Mouse (Mus musculus) megakaryocyte, embryonic 14.5 days (primary cell): ENCODE measurements around the gene Crnn.

Experiments used
- FLI1 ChIP-seq: IDR thresholded peaks from 2 replicates; pipeline ENCODE4 v1.6.1; 2012; ENCODE audit warnings: low read length, inconsistent platforms, mixed read lengths
- GATA1 ChIP-seq: IDR thresholded peaks from 3 replicates; pipeline ENCODE4 v1.6.1; 2012; ENCODE audit warnings: mixed read lengths, low read length, inconsistent platforms, borderline replicate concordance

- no peak for TF ChIP-seq GATA1
- TF ChIP-seq FLI1: no peak
Observed at GRCm38 (mm10) chr3:93180856-93181255, 36.3 kb downstream of the Crnn start.
